Mouse (Mus musculus) NIH3T3 (cell line): ENCODE measurements around the gene Slc9a8.
A peak's percentile ranks its signal among the peaks of the same experiment; 100 is the strongest.

ENCODE experiments used
- DNase-seq: peaks from one replicate; pipeline ENCODE4 v3.0.0-alpha.2; 2012; ENCODE audit warnings: low read depth

Gene Slc9a8

GRCm38 (mm10) chr2:167510485-167510884 lies 89.0 kb downstream of the Slc9a8 start:
- DNase-seq, result no peak

GRCm38 (mm10) chr2:167512365-167512764 lies 90.9 kb downstream of the Slc9a8 start:
- no peak for DNase-seq

DNA sequence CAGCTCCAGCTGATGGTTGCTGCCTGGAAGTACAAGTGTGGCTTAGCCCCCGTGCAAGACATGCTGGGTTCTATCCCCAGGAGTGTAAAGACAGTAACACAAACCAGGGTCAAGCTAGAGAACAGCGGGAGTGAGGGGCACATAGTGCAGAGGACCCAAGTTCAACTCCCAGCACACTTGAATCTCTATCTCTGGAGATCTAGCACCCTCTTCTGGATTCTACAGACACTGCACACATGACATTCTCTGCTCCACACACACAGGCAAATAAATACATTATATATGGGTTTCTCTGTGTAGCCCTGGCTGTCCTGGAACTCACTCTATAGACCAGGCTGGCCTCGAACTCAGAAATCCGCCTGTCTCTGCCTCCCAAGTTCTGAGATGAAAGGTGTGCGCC lies 91.5 kb downstream of the Slc9a8 start:
- peak; percentile 45 for DNase-seq

DNA sequence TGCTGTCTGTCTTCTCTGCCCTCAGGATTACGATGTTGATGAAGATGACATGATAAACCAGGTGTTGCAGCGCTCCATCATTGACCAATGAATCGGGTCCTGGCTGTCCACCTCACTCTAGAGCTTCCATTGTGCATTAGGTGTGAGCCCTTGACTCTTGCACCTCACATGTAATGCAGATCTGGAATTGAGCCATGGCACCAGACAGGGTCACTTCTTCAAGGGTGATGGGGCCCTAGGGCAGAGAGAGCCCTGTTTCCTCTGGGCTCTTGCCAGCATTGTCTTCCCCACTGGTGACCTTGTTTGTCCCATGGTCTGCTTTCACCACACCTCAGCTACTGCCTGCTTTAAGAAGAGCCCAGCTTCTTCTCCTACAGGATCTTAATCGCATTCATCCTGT lies 93.1 kb downstream of the Slc9a8 start:
- no peak for DNase-seq

GRCm38 (mm10) chr2:167515688-167516087 lies 94.2 kb downstream of the Slc9a8 start:
- DNase-seq, result no peak

- DNase-seq, result peak; percentile 37
Measured at GRCm38 (mm10) chr2:167519606-167520252, 98.2 kb downstream of the Slc9a8 start.
